Mouse (Mus musculus) thymus, postnatal 10 days (tissue): ENCODE measurements around the gene Galnt9.

Source experiments
- DNase-seq, 2 experiments: peaks; one replicate each; pipeline ENCODE4 v3.0.0; 2021; ENCODE audit warnings: low spot score in 2 of 2

Galnt9 gene

DNA sequence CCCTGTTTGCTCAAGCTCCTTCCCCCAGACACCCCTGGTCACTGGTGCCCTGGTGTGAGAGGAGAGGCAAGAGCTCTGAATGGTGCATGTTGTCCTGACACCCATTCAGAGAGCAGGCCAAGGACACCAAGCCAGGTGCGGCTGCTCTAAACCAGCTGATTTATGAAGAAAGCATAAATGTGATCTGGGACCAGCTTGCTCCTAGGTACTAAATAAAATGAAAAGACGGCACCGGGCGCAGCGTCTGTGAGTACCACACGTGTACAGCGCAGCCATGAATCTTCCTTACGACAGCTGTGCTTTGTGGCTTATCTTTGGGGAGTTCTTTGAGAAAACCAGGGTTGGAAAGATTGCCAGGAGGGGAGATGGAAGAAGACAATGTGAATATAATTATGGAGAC lies 8.2 kb upstream of the Galnt9 start:
- DNase-seq: no peak

DNA sequence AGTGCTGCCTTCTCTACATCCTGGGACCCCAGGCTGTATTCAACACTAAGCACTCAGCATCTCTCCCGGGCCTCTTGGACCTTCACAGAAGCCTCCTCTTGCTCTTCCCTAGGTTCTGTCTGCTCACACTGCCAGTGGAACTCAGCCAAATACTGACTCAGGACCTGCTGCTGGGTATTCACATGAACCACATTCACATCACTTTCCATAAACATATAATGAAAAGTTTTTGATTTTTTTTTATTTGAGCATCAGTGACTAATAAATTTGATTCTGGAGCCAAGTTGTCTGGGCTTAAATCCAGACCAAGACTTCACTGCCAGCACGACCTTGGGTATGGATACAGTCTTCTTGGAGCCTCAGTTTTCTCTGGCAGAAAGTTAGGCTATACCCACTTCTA lies 3.2 kb upstream of the Galnt9 start:
- DNase-seq: no peak

DNA sequence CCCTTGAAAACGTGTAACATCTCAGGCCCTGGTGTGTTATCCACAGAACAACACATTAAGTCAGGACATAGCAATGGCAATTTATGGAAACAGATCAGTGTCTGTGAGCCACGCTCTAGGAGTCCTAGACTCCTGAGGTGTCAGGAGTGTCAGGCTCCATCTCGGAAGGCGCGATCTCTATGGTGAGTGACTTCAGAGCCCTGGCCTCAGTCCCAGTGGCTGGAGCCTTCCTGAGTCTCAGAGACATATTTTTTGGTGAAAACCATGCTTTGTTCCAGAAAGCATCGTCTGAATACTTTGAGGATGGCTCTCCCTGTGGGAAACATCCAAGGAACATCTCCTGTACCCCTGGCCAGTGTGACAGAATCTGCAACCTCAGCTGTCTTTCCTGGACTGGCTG lies 2.7 kb upstream of the Galnt9 start:
- DNase-seq: no peak

DNA sequence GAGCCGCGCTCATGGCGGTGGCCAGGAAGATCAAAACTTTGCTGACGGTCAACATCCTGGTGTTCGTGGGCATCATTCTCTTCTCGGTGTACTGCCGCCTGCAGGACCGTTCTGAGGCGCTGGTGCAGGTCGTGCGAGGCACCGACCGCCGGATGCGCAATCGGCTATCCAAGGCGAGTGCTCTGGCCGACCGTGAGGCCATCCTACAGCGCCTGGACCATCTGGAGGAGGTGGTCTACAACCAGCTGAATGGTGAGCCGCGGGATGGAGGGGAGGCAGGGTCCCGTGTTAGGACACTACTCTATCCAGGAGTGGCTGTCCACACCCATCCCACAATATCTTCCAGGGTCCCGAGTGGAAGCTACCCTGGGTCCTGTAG lies 525 bp downstream of the Galnt9 start:
- DNase-seq: no peak

DNA sequence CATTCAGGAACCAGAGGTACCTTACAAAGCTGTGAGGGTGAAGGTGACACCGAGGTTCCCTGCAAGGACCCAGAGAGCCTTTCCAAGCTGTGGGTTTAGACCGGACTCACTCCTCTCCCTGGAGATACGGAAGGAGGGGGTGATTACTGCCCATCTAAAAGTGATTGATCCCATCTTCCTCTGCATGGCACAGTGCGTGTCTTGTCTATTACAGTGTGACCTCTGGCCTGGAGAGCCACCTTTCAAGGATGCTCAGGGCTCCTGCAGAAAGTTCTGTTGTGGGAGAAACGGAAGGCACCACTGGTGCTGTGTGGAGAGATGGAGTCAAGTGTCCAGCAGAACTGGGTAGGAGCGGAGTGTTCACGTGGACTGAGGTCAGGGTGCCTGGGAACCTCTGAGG lies 1.2 kb downstream of the Galnt9 start:
- DNase-seq: no peak

DNA sequence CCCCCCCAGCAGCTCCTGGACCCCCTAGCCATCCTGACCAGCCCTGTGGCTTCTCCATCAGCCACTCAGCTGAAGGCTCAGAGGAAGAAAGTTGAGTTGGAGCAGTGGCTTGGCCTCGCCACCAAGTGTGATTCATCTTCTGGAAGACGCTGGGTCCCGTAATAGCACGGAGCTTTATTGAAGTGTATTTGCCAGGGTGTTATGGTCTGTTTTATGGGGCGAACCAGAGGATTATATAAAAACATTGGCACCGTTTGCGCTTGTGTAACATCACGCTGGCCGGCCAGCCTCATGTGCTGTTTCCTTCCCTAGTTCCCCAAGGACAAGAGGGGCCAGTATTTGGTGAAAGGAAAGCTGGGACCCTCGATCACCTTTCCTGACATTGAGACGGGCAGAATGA lies 2.0 kb downstream of the Galnt9 start:
- DNase-seq: no peak

DNA sequence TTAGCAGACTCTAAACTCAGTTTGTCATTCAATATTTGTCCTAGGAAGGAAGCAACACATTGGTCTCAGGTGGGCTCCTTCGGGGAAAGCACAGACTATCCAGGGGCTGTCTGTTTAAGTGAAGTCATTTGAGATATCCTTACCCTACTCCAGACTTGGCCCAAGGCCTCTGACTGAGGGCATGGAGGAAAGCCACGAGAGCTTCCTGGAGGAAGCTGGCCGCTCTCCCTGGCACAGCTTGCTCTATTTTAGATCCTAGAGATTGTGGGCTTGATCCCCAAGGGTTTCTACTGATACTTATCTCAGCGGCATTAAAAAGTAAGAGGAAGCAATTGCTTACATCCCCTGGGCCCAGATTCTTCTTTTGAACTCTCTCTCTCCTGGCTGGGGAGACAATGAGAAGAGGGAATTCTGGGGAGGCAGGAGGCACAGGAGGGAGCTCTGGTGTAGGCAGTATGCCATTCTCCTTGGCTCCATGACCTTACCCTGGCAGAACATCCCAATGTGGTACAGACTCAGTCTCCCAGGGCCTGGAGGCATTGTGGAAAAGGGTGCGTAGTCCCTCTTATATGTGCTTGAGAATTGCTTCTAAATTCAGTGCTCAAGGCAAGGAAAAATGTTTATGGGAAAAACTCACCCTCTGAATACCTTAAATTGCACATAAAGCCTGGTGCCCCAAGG lies 2.7 kb downstream of the Galnt9 start:
- DNase-seq: no peak

DNA sequence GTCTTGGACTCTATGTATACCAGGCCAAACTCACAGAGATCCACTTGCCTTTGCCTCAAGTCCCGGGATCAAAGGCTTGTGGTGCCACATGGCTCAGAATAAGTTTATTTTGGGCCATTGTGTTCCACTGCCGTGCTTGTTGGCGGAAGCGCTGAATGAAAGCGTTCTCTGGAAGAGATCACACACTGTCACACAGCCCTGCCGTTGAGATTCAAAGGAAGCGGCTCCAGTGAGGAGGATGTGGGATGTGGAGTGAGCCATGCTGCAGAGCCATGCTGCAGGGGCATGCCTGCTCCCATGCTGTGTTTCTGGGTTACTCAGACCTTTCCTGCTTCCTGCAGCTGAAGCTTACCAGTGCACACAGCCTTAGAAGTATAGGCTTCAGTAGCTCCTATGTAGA lies 4.3 kb downstream of the Galnt9 start:
- no peak for DNase-seq

GRCm38 (mm10) chr5:110550189-110550588 lies 6.0 kb downstream of the Galnt9 start:
- DNase-seq: no peak

DNA sequence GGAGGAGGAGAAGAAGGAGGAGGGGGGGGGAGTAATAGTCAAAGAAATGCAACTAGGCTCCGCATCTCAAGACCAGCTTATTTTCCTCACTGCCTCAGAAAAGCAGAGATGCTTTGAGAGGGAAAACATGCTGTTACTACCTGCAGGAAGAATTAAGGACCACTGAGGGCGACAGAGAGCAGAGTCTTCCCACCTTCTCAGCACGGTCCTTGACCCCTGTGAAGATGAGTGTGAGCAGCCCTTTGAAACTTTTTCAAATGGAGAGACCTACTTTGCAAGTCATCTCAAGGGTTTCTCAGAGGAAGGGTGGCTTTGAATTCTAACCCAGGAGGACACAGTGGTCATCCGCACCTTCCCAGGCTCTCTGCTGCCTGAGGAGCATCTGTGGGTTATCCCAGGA lies 6.7 kb downstream of the Galnt9 start:
- no peak for DNase-seq

GRCm38 (mm10) chr5:110552005-110552404 lies 7.8 kb downstream of the Galnt9 start:
- no peak for DNase-seq

DNA sequence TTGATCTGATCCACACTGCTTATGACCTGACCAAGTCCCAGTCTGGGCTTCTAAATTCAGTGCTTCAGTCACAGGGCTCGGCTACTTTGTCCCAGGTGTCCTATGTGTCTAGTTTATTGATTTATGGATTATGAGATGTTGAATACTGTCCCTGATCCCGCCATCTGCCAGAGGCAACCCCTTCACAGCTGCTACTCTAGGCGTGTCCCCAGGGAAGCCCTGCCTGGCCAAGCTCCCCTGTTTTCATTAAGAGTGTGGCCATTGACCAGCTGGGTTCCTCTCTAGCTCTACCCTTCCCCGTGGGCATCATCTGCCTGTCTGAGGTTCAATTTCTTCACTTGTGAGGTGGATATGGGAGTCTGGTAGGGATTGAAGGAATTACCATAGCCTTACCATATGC lies 9.2 kb downstream of the Galnt9 start:
- DNase-seq: no peak

GRCm38 (mm10) chr5:110555198-110555597 lies 11.0 kb downstream of the Galnt9 start:
- no peak for DNase-seq

DNA sequence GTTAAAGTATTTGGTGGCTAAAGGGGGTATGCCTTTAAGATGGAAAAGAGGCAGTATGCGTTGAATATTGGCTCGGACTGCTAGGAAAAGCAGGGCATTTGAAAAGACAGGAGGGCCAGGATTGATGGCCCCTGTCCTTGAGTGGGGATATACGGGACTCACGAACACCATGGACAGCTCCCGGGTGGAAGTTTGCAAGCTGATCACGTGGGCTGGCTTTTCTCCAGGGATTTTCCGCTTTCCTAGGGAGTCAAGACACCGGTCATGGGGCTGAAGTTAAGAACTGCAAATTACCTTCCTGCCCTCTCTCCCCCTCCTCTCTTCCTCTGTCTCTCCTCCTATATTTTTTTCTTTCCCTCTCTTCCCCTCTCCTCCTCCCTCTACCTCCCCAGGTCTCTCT lies 14.2 kb downstream of the Galnt9 start:
- no peak for DNase-seq

DNA sequence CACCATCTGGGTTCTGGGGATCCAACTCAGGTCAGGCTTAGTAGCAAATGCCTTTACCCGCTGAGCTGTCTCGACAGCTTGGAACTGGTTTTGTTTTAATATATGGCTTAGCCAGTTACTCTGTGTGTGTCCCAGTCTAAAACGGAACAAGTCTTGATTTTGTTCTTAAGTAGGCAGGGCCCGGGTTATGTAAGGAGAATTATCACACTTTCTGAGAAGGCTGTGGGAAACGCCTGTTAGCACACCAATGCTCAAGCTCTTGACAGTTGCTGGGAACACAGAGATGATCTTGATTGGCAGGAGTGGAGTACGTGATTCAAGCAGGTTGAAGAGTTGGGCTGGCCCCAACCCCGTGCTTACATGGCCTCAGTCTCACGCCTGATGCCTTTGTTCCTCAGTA lies 15.5 kb downstream of the Galnt9 start:
- no peak for DNase-seq

DNA sequence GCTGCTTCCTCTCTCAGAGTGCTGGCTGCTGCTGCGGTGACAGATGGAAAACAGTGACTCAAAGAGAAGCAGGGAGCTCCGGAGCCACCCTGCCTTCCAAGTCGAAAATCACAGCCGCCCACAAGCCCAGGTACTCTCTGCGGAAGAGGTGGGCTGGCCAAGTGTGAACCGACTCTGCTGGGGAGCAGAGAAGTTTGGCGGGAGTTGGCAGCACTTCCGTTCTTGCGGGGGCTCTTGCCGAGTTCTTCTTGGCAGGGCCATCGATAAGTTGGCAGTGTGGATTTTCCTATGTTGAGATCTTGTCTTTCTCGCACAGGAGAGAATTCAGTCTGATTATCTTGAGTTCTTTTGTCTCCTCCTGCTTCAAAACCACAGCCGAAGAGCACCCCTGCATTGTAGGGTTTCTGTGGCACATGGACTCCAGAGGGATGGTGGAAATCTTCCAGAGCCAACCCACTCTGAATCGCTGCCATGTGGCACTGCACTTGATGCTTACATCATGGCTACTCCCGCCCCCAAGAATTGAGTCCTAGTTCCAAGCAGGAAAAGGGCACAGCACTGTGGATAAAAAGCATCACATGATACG lies 18.7 kb downstream of the Galnt9 start:
- DNase-seq: no peak

DNA sequence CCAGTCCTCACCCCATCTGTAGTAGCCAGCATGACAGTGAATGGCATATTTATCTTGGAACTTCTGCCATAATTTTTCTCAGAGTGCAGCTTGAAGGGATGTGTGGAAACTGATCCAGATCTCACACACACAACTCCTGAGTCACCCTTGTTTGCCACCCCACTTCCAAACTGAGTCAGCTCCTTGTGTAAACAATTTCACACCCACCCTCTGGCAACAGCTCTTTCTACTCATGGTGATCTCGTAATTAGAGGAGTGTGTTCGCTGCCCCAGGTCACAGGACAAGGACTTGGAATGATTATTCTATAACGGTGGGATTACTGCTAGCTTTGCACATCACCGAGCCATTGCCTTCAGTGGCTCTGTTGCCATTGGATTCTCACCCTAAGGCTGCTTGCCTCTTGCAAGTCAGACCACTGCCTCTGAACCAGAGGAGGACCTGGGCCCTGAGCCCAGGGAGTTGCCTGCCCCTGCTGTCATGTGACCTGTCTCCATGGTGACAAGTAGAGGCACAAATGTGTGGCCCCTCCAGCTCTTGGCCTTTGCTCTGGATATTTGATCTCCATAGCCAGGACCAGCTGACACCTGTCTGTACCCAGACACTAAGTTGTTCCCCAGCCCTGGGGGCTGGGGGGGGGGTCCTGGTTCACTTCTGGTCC lies 21.0 kb downstream of the Galnt9 start:
- DNase-seq: no peak

- DNase-seq: no peak
Observed at GRCm38 (mm10) chr5:110567547-110567946, 23.4 kb downstream of the Galnt9 start.

GRCm38 (mm10) chr5:110574888-110575287 lies 30.7 kb downstream of the Galnt9 start:
- DNase-seq: no peak

- no peak for DNase-seq
Observed at GRCm38 (mm10) chr5:110579296-110579695, 35.1 kb downstream of the Galnt9 start.

GRCm38 (mm10) chr5:110580569-110581239 lies 36.5 kb downstream of the Galnt9 start:
- DNase-seq: no peak

DNA sequence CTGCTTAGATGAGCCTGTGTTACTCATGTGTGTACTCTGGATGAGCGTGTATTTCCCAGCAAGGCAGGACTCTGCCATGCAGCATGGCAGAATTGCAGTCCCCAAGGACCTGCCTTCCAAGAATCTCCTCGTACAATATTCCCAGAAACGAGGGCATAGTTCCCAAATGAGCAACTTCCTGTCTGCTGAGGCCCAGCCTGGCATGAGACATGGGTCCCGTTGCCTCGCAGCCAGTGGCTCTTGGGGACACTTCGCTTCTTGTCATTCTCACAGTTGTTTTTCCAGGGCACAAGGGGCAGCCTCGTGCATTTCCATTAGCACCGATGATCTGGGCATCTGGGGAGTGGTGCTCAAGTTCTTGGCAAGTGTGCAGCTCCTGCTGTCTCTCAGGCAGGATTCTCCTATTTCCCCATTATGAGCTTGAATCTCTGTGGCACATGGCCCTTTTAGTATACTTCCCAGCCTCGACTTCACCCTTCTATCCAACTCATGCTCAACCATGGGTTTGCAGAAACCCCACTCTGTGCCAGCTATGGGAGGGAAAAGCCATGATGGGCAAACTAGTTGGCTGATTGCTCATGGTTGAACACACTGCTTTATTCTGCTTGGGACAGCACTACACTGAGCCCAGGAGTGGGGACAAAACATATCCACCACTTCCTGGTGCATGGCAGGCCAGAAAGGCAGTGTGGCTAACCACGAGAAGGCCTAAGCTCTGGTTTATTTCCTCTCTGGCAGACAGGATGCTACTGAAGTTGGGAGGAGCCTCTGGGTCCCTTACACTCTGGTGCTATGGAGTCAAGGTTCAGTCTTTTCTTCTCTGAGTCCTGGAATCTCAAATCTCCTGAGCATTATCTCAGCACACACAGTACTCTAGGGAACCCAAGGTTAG lies 38.7 kb downstream of the Galnt9 start:
- no peak for DNase-seq
